8 mouse cellular contexts compared by ENCODE assay signal in the genomic region with DNA sequence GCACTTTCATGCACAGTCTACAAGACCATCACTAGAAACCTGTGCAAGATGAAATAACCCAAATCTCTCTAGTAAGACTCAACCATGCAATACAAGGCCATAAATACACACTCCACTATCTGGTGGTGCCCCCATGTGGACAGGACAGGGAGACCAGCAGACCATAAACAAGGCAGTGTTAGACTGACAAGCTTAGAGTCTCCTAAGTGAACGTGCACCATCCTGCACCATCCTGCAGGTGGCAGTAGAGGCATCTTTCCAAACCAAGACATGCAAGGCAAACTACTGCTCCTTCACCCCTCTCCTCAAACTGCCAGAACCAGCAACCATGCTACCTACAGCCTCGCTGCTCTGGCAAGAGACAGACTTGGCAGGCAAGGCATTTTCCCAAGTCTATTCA. TPM values are rescaled to one million over a fixed set of nuclear protein-coding genes. Genes with fewer than 3 reads are reported as not detected.
DNase-seq lines count a peak whose midpoint lies in the region; ATAC-seq and TF ChIP-seq lines count a peak whose summit lies in the region.

No protein-coding gene starts in this region.

- WGBS in hindbrain, embryonic 16.5 days, result 24% methylated on average over 2 of the region's 2 CpGs

- H3K27ac ChIP-seq in hindbrain, embryonic 16.5 days (ENCODE audit: low read depth, low read length), result no peak overlapping the region

- H3K4me3 ChIP-seq in hindbrain, embryonic 16.5 days (ENCODE audit: low read length), result no peak overlapping the region

- TF ChIP-seq CTCF in Patski (IDR thresholded peaks at IDR 0.05), result peak; percentile 96

- no peak overlapping the region for H3K9ac ChIP-seq in hindbrain, embryonic 16.5 days (ENCODE audit: low read depth, low read length)

- CTCF ChIA-PET in Patski (lab: Charles Lee), result interaction anchor here (1.0 to 3.4 kb wide), 16 partner anchors 10 to 443 kb away, joined by 3 to 17 read pairs (median 4); no protein-coding TSS in a partner anchor

- DNase-seq in Patski (ENCODE audit: low read depth, low spot score), result peak; percentile 41
- peak; percentile 92 for DNase-seq in cerebellum, postnatal 10 days
- DNase-seq in frontal cortex, postnatal 14 days (ENCODE audit: low spot score in 2 of 2), result peak; percentile 77 to 80
- peak; percentile 80 for DNase-seq in left cerebral cortex, adult 11 months (ENCODE audit: low spot score)
- DNase-seq in right cerebral cortex, adult 2 months (ENCODE audit: low spot score in 2 of 2), result peak; percentile 90 to 92
- peak; percentile 82 for DNase-seq in urinary bladder, postnatal 14 days (ENCODE audit: low spot score)

- H3K9me3 ChIP-seq in hindbrain, embryonic 16.5 days (ENCODE audit: control insufficient read depth, low read length), result no peaks in the 10 kb centered on the region

- no peaks in the 10 kb centered on the region for H3K27me3 ChIP-seq in Patski
- no peaks in the 10 kb centered on the region for H3K27me3 ChIP-seq in hindbrain, embryonic 16.5 days (replicated peaks; ENCODE audit: control insufficient read depth, insufficient read depth, low read length)

- POLR2A ChIA-PET in Patski (lab: Charles Lee), result no interaction called here

- in situ Hi-C loops in Patski (cut with MboI; ENCODE audit: low pct_unique_long_range_greater_than_20kb), result loop anchor here (5.0 kb wide), 1 partner anchor 433 kb away; no protein-coding TSS in a partner anchor

- H3K4me2 ChIP-seq in hindbrain, embryonic 16.5 days (ENCODE audit: low read length), result no peak overlapping the region

- ATAC-seq in Patski, result peak; percentile 79
- ATAC-seq in hindbrain, embryonic 16.5 days, result peak; percentile 79; the same call in 1 of the 2 replicates
- ATAC-seq in megakaryocyte, adult 5-6 weeks (ENCODE audit: poor library complexity, severe bottlenecking), result peak; percentile 96

- H3K4me1 ChIP-seq in hindbrain, embryonic 16.5 days (ENCODE audit: control insufficient read depth, insufficient read depth, low read depth, low read length), result no peaks in the 10 kb centered on the region

- peaks cover 19% of the 10 kb centered on the region; the same call in 1 of the 2 replicates for H3K36me3 ChIP-seq in hindbrain, embryonic 16.5 days (ENCODE audit: control insufficient read depth, insufficient read depth, low read length)

RNA-seq across cellular contexts. Expression of a gene that starts 24.3 kb away (rescaled TPM):
- polyA plus RNA-seq in Patski (2021), result 16.6 TPM
- polyA plus RNA-seq in hindbrain, embryonic 16.5 days (2015; fragmentation: Nextera tagmentation; extraction: Ambion mirVana), result 18.3 and 22.0 TPM in 2 replicates
- total RNA-seq in megakaryocyte, adult 5-6 weeks (2015), result 10.9 and 15.0 TPM in 2 replicates
- total RNA-seq in megakaryocyte, adult 5-6 weeks (2017), result 15.3 and 17.4 TPM in 2 replicates

RNA-seq across cellular contexts. Expression of a gene that starts 30.2 kb away (rescaled TPM):
- 0.12 TPM for polyA plus RNA-seq in Patski (2021)
- 11.8 and 166 TPM in 2 replicates for polyA plus RNA-seq in hindbrain, embryonic 16.5 days (2015; fragmentation: Nextera tagmentation; extraction: Ambion mirVana)
- total RNA-seq in megakaryocyte, adult 5-6 weeks (2015), result not detected in 2 replicates
- not detected in 2 replicates for total RNA-seq in megakaryocyte, adult 5-6 weeks (2017)

RNA-seq across cellular contexts. Expression of a gene that starts 58.2 kb away (rescaled TPM):
- polyA plus RNA-seq in Patski (2021), result 19.6 TPM
- polyA plus RNA-seq in hindbrain, embryonic 16.5 days (2015; fragmentation: Nextera tagmentation; extraction: Ambion mirVana), result 14.6 TPM in 2 replicates
- 5.0 and 7.5 TPM in 2 replicates for total RNA-seq in megakaryocyte, adult 5-6 weeks (2015)
- 8.5 and 9.0 TPM in 2 replicates for total RNA-seq in megakaryocyte, adult 5-6 weeks (2017)

Comparison
In these comparisons a context has a peak if more than half of its experiments do, and no peak if none do; other contexts are left out.
1. DNase-seq: peak in every context shown above with its lines; median percentile 92 in cerebellum, postnatal 10 days; 91 in right cerebral cortex, adult 2 months; 82 in urinary bladder, postnatal 14 days; 80 in left cerebral cortex, adult 11 months; 78 in frontal cortex, postnatal 14 days; 41 in Patski.
2. RNA of a gene that starts 30.2 kb away (polyA plus RNA-seq): 11.8 to 166 TPM in hindbrain, embryonic 16.5 days; 0.12 TPM in Patski (single experiment); every median in the first group is over 10 times any median in the second.
3. Peak in every context shown above with its lines, with median percentiles within 50 percentile points of each other: ATAC-seq.